Mouse (Mus musculus): ENCODE measurements around the gene Etv4.

DNA sequence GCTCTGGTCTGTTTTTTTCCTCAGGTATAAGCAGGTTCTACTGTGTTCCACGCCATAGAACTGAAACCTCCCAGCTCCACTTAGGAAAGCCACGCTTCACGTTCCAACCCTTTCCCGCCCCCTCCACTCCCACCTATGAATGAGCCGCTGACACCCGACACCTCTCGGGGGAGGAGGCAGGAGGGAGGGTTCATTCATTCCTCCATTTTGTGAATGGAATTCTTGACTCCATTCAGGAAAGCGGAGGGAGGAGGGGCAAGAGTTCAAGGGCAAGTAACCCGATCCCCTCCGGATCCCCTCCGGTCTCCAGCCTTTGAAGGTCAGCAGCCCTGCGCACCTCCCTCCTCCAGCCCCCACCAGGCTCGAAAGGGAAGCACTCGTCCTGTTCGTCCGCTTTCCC, 12.7 kb downstream of the Etv4 start:
- no peak for TF ChIP-seq POLR2AphosphoS2 (IDR thresholded peaks at IDR 0.05; ENCODE audit: low read depth, low read length)
- no peak for TF ChIP-seq POLR2A (IDR thresholded peaks at IDR 0.05; ENCODE audit: low read depth, low read length)
- no peak for TF ChIP-seq MEF2A (IDR thresholded peaks at IDR 0.05; ENCODE audit: borderline replicate concordance, low read depth, low read length)
- TF ChIP-seq ETS1 (conservative IDR thresholded peaks at IDR 0.05; ENCODE audit: low read depth, low read length), result no peak
- no peak for TF ChIP-seq CTCF (conservative IDR thresholded peaks at IDR 0.05 in 1 of 2, IDR thresholded peaks at IDR 0.05 in 1 of 2; ENCODE audit: low read depth in 2 of 2, low read length in 2 of 2)
- no peak for TF ChIP-seq E2F4 (IDR thresholded peaks at IDR 0.05; ENCODE audit: insufficient replicate concordance, low read depth, low read length)
- no peak for TF ChIP-seq EP300 (IDR thresholded peaks at IDR 0.05; ENCODE audit: low read length)
- TF ChIP-seq BHLHE40 (IDR thresholded peaks at IDR 0.05; ENCODE audit: low read depth, low read length), result no peak
- TF ChIP-seq MYC (IDR thresholded peaks at IDR 0.05; ENCODE audit: low read depth, low read length), result no peak
- TF ChIP-seq MAZ (IDR thresholded peaks at IDR 0.05; ENCODE audit: low read depth, low read length), result no peak
- no peak for TF ChIP-seq USF1 (IDR thresholded peaks at IDR 0.05; ENCODE audit: low read depth, low read length)
- no peak for TF ChIP-seq TCF12 (IDR thresholded peaks at IDR 0.05; ENCODE audit: low read depth, low read length)
